Mouse (Mus musculus) left cerebral cortex, postnatal 36 days (tissue): ENCODE measurements around the gene Clptm1. TPM values are rescaled to one million over a fixed set of nuclear protein-coding genes. Genes with fewer than 3 reads are reported as not detected.

ENCODE experiments used
- DNase-seq, 2 experiments: peaks; one replicate each; pipeline ENCODE4 v3.0.0; 2021 to 2022; ENCODE audit warnings: low spot score in 2 of 2, mixed read lengths in 1 of 2
- intact Hi-C: fragments of 180-260 bp; cut with DNase I; formaldehyde crosslinking; loops from one replicate; pipeline ENCODE4 v1.15.1; 2025
- total RNA-seq, 2 experiments: library from RNA; stranded (reverse); gene quantifications; 2 replicates each; pipeline ENCODE4 v1.2.3; 2021

Gene Clptm1
- 100 to 1,000 TPM; 147 to 157 TPM for total RNA-seq

GRCm38 (mm10) chr7:19664955-19665841, at the start of gene Clptm1:
Gene Clptm1, minus strand, starts transcription at chr7:19665033.
- intact Hi-C loops: loop anchor here (2.0 to 5.0 kb wide), 2 partner anchors 50 to 127 kb away; partner anchors contain the start of gene Tomm40
- DNase-seq: peak; percentile 98 to 99

DNA sequence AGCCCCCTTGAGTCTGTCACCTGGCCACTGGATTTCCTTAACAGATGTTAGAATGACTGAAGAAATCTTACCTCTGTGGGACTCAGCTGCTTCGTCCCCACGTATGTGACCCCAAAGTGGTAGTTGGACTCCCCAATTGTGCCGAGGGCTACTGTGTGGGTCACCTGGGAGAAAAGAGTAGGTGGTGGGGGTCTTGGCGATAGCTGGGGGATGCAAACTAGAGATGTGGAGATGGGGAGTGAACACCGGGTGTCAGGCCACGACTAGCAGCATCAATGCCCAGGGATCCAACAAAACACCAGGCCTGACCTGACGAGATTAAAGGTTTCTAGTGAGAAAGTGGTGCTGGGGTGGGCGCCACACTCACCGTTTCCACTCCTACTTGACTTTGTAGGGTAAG, 48.8 kb upstream of the Clptm1 start:
- DNase-seq: no peak

GRCm38 (mm10) chr7:19713196-19713595, 48.4 kb upstream of the Clptm1 start:
- DNase-seq: no peak
- intact Hi-C loops: no loop called here

More for the DNA sequence above, 48.8 kb upstream of the Clptm1 start:
- intact Hi-C loops: no loop called here

DNA sequence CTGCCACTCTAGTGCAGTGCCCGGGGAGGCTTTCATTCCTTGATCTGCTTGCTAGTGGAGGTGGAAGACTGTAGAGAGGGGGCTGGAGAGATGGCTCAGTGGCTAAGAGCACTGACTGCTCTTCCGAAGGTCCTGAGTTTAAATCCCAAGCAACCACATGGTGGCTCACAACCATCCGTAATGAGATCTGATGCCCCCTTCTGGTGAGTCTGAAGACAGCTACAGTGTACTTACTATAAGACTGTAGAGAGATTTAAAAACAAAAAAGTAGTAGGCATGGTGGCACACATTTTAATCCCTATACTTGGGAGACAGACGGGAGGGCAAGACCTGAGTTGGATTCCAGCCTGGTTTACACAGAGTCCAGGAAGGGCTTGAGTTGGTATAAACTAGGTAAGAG, 47.6 kb upstream of the Clptm1 start:
- intact Hi-C loops: no loop called here
- no peak for DNase-seq

GRCm38 (mm10) chr7:19710650-19711049, 45.8 kb upstream of the Clptm1 start:
- no peak for DNase-seq
- intact Hi-C loops: no loop called here

DNA sequence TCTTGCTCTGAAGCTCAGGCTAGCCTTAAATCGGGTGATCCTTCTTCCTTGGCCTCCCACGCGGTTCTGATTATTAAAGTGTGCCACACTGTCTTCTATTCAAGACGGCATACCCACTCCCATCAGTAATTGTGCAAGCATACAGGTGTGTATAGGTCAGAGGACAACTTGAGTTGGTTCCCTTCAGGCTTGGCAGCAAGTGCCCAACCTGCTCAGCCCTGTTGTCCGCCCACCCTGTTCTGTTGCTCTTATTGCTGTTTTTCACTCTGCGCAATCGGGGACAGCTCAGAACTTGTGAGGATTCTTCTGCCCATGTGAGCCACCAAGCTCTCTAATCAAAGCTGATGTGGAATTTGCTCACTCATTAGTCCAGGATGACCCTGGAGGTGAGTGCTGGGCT, 40.4 kb upstream of the Clptm1 start:
- no peak for DNase-seq

GRCm38 (mm10) chr7:19704475-19704874, 39.6 kb upstream of the Clptm1 start:
- intact Hi-C loops: no loop called here
- no peak for DNase-seq

More for the DNA sequence above, 40.4 kb upstream of the Clptm1 start:
- intact Hi-C loops: no loop called here

- no peak for DNase-seq
- intact Hi-C loops: no loop called here
Measured at GRCm38 (mm10) chr7:19702859-19703555, 38.2 kb upstream of the Clptm1 start.

DNA sequence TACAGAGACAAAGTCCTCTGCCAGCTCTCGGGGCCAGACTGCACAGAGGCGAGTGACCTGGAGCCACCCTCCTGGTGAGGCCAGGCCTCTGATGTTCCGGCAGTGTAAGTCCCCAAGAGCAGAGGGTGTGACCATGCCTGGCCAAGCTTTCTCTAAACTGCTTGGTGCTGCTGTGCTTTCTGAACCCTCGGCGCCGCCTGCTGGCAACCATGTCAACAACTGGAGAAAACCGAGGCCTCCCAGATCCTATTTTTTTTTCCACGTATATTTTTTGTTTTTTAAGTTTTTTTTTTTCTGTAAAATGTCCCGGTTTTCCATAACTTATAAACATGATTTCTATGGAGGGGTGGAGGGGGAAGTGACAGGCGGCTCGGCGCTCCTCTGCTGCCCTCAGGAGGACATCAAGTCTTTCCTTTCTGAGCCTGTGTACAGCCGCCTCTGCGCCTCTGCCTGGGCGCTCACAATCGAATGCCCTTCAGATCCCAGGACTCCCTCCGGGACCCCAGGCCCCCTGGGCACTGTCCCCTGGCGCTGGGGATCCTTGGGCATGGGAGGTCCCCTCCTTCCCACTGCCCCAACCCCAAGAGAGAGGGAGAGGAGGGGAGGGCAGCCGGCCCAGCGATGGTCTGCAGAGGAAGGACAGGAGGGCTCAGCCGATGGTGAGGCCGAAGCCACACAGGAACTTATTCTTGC, 36.4 kb upstream of the Clptm1 start:
- DNase-seq: peak; percentile 54 to 63
- intact Hi-C loops: loop anchor here (1.0 kb wide), 1 partner anchor 32 kb away; no protein-coding TSS in a partner anchor

DNA sequence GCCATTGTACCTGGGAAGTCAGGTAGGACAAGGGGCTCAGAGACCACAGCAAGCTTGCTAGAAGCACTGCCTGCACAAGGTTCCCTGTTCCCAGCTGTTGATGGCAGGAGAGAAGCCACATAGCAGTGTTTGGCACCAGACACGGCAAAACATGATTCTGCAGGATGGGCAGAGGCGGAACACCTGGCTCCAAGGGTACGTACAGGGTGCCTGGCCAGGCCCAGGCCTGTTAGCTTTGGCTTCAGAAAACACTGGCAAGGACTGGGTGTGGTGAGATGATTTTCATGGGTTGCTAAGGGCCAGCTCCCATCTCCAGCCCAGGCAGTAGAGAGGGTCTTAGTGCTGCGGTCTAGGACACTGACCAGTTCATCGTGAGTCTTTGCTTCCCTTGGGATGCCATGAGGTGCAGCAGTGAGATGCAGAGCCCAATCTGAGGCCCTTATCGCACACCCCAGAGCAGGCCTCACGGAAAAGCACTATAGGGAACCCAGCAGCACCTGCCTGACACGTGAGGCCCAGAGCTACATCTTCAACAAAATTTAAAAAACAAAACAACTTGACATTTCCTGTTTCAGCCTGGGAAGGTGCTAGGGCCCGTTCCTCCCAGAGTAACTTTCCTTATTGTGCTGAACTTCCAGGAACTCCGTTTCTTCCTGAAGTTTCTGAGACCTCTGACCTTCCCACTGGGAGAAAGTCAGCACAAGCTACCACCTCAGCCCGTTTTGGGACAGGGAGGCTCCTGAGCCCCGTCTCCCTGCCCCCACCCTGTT, 35.7 kb upstream of the Clptm1 start:
- intact Hi-C loops: loop anchor here (1.0 kb wide), 1 partner anchor 31 kb away; no protein-coding TSS in a partner anchor
- no peak for DNase-seq

- no peak for DNase-seq
- intact Hi-C loops: no loop called here
Measured at GRCm38 (mm10) chr7:19699827-19700148, 35.0 kb upstream of the Clptm1 start.

DNA sequence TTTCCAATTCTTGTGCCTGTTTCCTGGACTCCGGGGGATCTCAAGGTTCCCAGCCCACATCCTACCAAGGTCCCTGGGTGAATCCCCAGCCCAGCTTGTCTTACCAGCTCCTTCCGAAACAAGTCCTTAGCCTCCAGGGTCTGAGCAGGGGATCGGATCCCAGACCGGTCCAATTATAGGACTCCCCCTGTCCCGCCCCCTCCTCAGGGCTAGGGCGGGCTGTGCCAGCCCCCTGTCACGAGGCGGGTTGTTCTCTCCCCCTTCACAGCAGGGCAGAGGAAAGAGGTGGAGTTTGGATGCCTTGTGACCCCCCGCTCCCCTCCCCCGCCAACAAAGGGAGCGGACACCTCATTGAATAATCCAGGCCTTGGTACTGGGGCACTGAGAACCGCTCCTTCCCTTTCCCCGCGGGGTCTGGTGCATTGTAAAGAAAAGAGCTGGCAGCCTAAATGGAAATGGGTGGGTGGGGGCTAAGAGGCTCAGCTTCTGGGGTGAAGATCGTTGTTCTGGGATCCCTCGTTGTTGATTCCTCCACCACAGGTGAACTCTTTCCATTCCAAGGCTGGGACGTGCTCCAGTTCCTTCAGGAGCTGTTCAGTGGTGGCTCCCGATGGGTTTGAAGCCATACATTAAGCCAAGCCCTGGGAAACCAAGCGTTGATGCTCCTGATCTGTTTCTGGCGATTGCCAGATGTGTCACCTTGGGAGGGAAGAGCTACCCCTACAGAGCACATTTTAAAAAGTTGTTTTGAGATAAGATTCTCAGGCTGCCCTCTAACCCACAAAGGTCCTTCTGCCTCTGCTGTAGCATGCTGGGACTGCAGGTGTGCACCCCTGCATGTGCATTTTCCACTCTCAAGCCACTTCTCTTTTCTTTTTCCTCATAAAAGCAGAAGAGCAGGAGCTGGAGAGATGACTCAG, 34.3 kb upstream of the Clptm1 start, which contains the start of gene Apoe:
Gene Apoe, minus strand, starts transcription at position 282 of the 920 bp plus-strand sequence.
- intact Hi-C loops: no loop called here
- DNase-seq: peak; percentile 50 to 55

- DNase-seq: no peak
- intact Hi-C loops: no loop called here
Measured at GRCm38 (mm10) chr7:19697949-19698906, 33.4 kb upstream of the Clptm1 start.

DNA sequence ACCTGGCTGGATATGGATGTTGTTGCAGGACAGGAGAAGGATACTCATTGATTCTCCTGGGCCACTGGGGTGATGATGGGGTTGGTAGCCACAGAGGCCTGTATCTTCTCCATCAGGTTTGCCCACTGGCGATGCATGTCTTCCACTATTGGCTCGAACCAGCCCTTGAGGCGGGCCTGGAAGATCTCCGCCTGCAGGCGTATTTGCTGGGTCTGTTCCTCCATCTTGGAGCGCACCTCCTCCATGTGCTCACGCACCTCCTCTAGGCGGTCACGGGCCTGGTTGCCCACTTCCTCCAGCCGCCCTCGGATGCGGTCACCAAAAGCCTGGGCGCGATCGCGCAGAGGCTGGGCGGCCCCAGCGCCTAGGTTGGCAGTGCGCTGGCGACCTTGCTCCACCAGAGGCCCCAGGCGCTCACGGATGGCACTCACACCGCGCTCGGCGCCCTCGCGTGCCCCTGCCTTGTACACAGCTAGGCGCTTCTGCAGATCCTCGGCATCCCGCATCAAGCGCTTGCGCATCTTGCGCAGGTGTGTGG, 31.6 kb upstream of the Clptm1 start:
- DNase-seq: no peak
- intact Hi-C loops: no loop called here

DNA sequence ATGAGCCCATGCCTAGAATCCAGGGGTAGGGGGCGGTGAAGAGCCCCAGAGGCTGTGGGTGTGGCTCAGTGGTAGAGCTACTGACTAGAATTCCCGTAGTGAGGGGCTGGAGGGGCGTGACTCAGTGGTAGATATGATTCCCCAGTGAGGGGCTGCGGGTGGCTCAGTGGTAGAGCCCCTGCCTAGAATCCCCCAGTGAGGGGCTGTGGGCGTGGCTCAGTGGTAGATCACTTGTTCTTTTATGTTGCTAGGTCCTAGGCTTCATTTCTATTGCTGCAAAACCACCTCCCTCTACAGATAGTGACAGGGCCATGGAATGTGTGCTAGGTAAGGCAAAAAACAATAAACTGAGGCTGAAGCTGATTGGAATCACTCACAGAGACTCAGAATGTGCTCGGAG, 31.0 kb upstream of the Clptm1 start:
- intact Hi-C loops: no loop called here
- DNase-seq: no peak

DNA sequence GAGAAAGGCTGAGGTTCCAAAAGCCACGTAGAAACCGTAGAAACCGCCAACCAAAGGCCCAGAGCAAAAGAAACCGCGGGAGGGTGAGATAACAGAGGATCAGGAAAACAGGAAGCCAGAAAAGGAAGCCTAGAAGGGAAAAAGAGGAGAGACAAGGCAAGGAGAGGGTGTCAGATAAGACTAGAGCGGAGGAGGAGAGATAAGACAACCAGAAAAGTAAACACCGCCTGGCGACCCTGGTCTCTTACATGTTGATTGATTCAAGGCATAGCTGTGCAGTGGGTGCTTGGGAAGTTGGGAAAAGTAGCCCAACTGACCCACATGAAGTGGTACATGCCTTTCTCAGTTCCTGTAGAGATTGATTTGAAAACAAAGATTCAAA, 30.4 kb upstream of the Clptm1 start:
- intact Hi-C loops: no loop called here
- no peak for DNase-seq
